Mouse (Mus musculus): Measurements from ENCODE around the gene Bcar1. TPM values are rescaled to one million over a fixed set of nuclear protein-coding genes. Genes with fewer than 3 reads are reported as not detected.
A peak's percentile ranks its signal among the peaks of the same experiment; 100 is the strongest.

The Bcar1 gene
- polyA plus RNA-seq, 1 experiment from 2014 or later = 56.3 TPM

DNA sequence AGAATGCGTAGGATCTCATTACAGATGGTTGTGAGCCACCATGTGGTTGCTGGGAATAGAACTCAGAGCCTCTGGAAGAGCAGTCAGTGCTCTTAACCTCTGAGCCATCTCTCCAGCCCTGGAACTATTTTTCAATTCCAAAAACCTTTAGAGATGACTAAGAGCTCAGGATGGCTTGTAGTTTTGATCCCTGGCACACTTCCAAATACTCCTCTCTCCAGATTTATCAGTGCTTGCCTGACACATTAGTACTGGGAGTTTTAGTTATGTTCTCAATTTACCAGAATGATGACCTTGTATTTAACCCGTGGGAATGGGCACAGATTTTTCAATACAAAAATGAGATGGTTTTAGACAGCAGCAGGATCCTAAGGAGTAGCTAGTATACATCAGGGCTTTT, 76.9 kb downstream of the Bcar1 start:
- no peaks in the 10 kb centered on the region for H3K9me3 ChIP-seq (ENCODE audit: low read depth, low read length)

DNA sequence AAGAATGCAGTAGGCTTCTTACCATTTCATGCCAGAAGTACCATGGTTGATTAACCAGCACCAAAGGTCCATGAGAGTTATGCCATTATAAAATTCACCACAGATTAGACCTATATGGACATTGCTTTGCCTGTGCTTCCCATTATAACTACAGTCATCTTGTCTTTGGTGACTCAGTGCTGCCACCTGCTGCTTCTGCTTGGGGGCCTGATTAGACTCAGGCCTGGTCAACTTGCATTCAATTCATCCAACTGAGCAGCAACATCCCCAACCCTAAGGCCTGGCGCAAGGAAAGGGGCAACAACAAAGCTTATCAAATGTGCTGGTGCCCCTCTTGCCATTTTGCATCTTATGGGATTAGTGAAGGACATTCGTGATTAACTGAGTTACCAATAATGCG, 81.1 kb downstream of the Bcar1 start:
- Histone ChIP-seq H3K9ac (no peak overlapping the region), H3K4me3 (ENCODE audit: low read depth, low read length) (no peak overlapping the region), H3K4me1 (ENCODE audit: insufficient read depth) (no peaks in the 10 kb centered on the region), H3K36me3 (ENCODE audit: insufficient read depth) (peaks cover 19% of the 10 kb centered on the region; the same call in 1 of the 2 replicates), H3K27me3 (ENCODE audit: insufficient read depth, low read length) (no peaks in the 10 kb centered on the region), H3K9me3 (ENCODE audit: low read depth, low read length) (no peaks in the 10 kb centered on the region), H3K27ac (ENCODE audit: low read depth) (no peak overlapping the region), H3K4me2 (no peak overlapping the region)
- DNase-seq (peak; percentile 83), ATAC-seq (ENCODE audit: insufficient read depth) (no peak)
- TF ChIP-seq CTCF (IDR thresholded peaks at IDR 0.05; ENCODE audit: low read depth) = peak; percentile 86
- 90% methylated on average over 3 of the region's 3 CpGs for WGBS

More for the DNA sequence above, 76.9 kb downstream of the Bcar1 start:
- H3K4me1 ChIP-seq (ENCODE audit: insufficient read depth) = no peaks in the 10 kb centered on the region
- no peak overlapping the region for H3K27ac ChIP-seq (ENCODE audit: low read depth)
- no peak for ATAC-seq (ENCODE audit: insufficient read depth)
- no peak for DNase-seq
- WGBS = 69% methylated on average over 2 of the region's 2 CpGs
- no peaks in the 10 kb centered on the region for H3K27me3 ChIP-seq (ENCODE audit: insufficient read depth, low read length)
- H3K4me2 ChIP-seq = no peak overlapping the region
- TF ChIP-seq CTCF (IDR thresholded peaks at IDR 0.05; ENCODE audit: low read depth) = no peak
- no peak overlapping the region for H3K9ac ChIP-seq
- H3K36me3 ChIP-seq (ENCODE audit: insufficient read depth) = peaks cover 34% of the 10 kb centered on the region; the same call in 1 of the 2 replicates
- H3K4me3 ChIP-seq (ENCODE audit: low read depth, low read length) = no peak overlapping the region

Small RNAs within 50 kb of the gene (microRNA-seq; reads per million reads assigned to microRNA genes)
- gene Mir7076 (ENCODE audit: borderline number of aligned reads) = not detected

Other genes with a start within 250 kb of the Bcar1 start
- gene Wdr59, start 221.7 kb downstream of the Bcar1 start, polyA plus RNA-seq (2014; fragmentation: Nextera tagmentation; extraction: Ambion mirVana) = 4.4 TPM in 2 replicates
- gene Znrf1, start 207.7 kb downstream of the Bcar1 start, polyA plus RNA-seq (2014; fragmentation: Nextera tagmentation; extraction: Ambion mirVana) = 39.4 and 51.6 TPM in 2 replicates
- gene Ldhd, start 113.4 kb downstream of the Bcar1 start, polyA plus RNA-seq (2014; fragmentation: Nextera tagmentation; extraction: Ambion mirVana) = 0.30 TPM in 2 replicates
- 22.0 and 22.5 TPM in 2 replicates for gene Zfp1, start 100.4 kb downstream of the Bcar1 start, polyA plus RNA-seq (2014; fragmentation: Nextera tagmentation; extraction: Ambion mirVana)
- not detected in 2 replicates for gene Ctrb1, start 52.8 kb downstream of the Bcar1 start, polyA plus RNA-seq (2014; fragmentation: Nextera tagmentation; extraction: Ambion mirVana)
- gene Cfdp1, start 110.5 kb upstream of the Bcar1 start, polyA plus RNA-seq (2014; fragmentation: Nextera tagmentation; extraction: Ambion mirVana) = 195 and 200 TPM in 2 replicates
- gene Tmem170, start 132.9 kb upstream of the Bcar1 start, polyA plus RNA-seq (2014; fragmentation: Nextera tagmentation; extraction: Ambion mirVana) = 7.0 and 7.3 TPM in 2 replicates
- gene Chst5, start 166.6 kb upstream of the Bcar1 start, polyA plus RNA-seq (2014; fragmentation: Nextera tagmentation; extraction: Ambion mirVana) = 5.3 and 6.6 TPM in 2 replicates
- gene Tmem231, start 190.1 kb upstream of the Bcar1 start, polyA plus RNA-seq (2014; fragmentation: Nextera tagmentation; extraction: Ambion mirVana) = 18.7 and 18.9 TPM in 2 replicates
- 147 and 163 TPM in 2 replicates for gene Gabarapl2, start 196.9 kb upstream of the Bcar1 start, polyA plus RNA-seq (2014; fragmentation: Nextera tagmentation; extraction: Ambion mirVana)
- gene Adat1, start 248.5 kb upstream of the Bcar1 start, polyA plus RNA-seq (2014; fragmentation: Nextera tagmentation; extraction: Ambion mirVana) = 8.7 and 9.8 TPM in 2 replicates

Measured in lung, embryonic 14.5 days (tissue).